Mouse (Mus musculus): ENCODE data around the gene Actr5.

Gene Actr5

DNA sequence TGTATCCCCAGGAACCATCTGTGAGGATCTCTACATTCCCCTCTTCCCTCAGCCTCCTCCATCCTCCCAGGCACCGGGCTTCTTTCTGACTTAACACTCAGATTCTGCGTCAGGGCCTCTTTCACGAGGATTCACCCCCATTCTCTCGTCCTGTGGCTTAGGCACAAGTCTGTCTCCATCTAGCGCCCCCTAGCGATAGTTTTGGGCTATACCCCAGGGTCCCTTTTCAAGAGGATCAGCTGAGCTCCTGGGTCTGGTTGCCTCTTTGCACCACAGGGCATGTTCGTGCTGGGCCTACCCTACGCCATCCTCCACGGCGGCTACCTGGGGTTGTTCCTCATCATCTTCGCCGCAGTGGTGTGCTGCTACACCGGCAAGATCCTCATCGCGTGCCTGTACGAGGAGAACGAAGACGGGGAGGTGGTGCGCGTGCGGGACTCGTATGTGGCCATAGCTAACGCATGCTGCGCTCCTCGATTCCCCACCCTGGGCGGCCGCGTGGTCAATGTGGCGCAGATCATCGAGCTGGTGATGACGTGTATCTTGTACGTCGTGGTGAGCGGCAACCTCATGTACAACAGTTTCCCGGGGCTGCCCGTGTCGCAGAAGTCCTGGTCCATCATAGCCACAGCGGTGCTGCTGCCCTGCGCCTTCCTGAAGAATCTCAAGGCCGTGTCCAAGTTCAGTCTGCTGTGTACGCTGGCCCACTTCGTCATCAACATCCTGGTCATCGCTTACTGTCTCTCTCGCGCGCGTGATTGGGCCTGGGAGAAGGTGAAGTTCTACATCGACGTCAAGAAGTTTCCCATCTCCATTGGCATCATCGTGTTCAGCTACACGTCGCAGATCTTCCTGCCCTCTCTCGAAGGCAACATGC, 10.9 kb upstream of the Actr5 start:
- peak; percentile 60 to 70 for DNase-seq (ENCODE audit: low spot score in 2 of 2)

GRCm38 (mm10) chr2:158614418-158614955, 10.2 kb upstream of the Actr5 start:
- DNase-seq (ENCODE audit: low spot score in 2 of 2) = no peak

GRCm38 (mm10) chr2:158615161-158615680, 9.5 kb upstream of the Actr5 start:
- DNase-seq (ENCODE audit: low spot score in 2 of 2) = no peak

GRCm38 (mm10) chr2:158615702-158616101, 9.0 kb upstream of the Actr5 start:
- DNase-seq (ENCODE audit: low spot score in 2 of 2) = no peak

GRCm38 (mm10) chr2:158616296-158616695, 8.4 kb upstream of the Actr5 start:
- DNase-seq (ENCODE audit: low spot score in 2 of 2) = no peak

DNA sequence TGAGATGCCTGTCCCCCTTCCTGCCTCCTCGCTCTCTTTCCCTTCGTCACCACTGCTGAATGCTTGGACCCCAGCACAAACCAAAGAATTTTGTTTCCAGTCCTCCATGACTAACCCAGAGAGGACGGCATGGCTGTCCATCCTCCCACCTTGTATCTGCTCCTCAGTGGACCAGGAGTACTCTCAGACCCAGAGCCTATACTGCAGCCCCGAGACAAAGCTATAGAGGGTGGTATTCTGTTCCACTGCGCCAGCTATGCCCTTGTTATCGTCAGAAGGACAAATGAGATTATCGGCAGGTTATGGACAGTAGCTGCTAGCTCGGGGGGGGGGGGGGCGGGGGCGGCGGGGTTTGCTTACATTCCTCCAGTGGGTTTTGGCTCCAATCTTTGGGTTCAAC, 7.9 kb upstream of the Actr5 start:
- DNase-seq (ENCODE audit: low spot score in 2 of 2) = no peak

DNA sequence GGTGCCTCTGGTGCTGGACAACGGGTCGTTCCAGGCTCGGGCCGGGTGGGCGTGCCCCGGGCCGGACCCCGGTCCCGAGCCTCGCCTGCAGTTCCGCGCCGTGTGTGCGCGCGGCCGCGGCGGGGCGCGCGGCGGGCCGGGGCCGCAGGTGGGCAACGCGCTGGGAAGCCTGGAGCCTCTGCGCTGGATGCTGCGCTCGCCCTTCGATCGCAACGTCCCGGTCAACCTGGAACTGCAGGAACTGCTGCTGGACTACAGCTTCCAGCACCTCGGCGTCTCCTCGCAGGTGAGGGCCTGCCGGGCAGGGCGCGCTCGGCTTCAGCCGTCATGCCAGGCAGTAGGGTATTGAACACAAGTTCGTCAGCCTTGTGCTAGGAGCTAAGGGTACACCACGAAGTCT, 543 bp downstream of the Actr5 start:
- no peak for DNase-seq (ENCODE audit: low spot score in 2 of 2)

- DNase-seq (ENCODE audit: low spot score in 2 of 2) = no peak
Measured at GRCm38 (mm10) chr2:158625697-158626096, 1.0 kb downstream of the Actr5 start.

GRCm38 (mm10) chr2:158628858-158629257, 4.2 kb downstream of the Actr5 start:
- no peak for DNase-seq (ENCODE audit: low spot score in 2 of 2)

DNA sequence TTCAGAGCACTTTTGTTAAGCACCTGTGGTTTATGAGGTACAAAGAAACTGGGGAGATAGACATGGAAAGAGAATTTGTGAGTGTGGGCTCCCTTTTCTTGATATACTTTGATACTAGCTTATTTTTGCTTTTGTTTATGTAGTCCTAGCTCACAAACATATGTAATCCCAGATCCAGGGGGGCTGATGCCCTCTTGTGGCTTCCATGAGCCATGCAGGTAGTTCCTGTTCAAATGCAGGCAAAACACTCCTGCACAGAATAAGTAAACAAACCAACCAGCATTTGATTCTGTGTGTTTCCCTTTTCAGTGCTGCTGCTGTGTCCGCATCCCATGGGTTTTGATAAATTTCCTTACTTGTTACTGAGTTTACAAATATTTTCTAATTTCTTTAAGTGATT, 4.7 kb downstream of the Actr5 start:
- peak in 1 of 2 experiments; percentile 45 for DNase-seq (ENCODE audit: low spot score in 2 of 2)

DNA sequence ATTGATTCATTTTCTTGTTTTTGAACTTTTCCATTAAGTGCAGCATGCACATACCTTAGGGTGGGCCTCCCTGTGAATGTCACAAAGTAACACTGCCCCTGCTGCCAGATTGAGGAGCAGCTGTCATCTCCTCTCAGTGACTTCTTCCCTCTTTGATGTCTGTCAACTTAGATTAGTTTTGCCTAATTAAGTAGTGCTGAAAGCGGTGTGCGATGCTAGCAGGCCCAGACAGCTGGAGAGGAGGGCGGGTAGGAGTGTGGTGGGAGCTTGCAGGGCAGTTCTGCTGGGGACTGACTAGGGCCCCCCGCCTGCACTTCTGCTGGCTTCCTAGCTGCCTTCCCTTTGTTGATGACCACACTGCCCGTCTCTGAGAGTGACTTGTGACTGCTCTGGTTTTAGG, 7.2 kb downstream of the Actr5 start:
- no peak for DNase-seq (ENCODE audit: low spot score in 2 of 2)

DNA sequence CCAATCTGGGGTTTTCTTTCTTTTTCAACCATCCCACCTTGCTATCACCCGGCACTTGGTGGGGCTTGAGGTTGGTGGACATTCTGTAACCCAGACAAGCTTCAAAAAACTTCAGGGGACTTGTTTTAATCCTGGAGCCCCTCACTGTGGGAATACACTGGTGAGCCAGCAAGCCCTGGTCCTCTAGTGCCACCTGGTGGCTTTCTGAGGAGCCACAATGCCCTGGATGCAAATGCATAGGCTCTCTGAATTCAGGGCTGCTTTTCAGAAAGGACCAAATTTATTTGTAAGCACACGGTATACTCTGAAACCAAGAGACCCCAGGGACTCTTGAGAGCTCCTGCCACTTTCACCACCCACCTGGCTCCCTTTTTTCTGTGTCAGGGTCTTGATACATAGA, 17.2 kb downstream of the Actr5 start:
- DNase-seq (ENCODE audit: low spot score in 2 of 2) = peak; percentile 65 to 86

GRCm38 (mm10) chr2:158642587-158642986, 17.9 kb downstream of the Actr5 start:
- DNase-seq (ENCODE audit: low spot score in 2 of 2) = peak in 1 of 2 experiments; percentile 46

DNA sequence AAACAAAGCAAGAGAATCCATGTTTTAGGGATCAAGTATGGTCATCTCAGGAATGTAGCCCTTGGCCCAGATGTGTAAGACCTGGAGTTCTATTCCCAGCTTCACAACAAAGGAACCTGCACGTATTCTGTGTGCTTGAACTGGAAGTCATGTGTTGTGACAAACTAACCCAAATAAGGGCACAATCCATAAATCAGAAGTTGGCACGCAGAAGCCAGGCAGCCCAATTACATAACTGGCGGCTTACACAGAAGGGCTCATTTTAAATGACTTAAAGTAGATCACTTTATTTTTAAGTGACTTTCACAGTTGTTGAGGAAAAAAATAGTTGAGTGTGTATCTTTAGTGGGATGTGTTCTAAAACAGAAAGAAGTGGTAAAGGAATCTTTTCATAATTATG, 19.1 kb downstream of the Actr5 start:
- peak; percentile 39 to 73 for DNase-seq (ENCODE audit: low spot score in 2 of 2)

DNA sequence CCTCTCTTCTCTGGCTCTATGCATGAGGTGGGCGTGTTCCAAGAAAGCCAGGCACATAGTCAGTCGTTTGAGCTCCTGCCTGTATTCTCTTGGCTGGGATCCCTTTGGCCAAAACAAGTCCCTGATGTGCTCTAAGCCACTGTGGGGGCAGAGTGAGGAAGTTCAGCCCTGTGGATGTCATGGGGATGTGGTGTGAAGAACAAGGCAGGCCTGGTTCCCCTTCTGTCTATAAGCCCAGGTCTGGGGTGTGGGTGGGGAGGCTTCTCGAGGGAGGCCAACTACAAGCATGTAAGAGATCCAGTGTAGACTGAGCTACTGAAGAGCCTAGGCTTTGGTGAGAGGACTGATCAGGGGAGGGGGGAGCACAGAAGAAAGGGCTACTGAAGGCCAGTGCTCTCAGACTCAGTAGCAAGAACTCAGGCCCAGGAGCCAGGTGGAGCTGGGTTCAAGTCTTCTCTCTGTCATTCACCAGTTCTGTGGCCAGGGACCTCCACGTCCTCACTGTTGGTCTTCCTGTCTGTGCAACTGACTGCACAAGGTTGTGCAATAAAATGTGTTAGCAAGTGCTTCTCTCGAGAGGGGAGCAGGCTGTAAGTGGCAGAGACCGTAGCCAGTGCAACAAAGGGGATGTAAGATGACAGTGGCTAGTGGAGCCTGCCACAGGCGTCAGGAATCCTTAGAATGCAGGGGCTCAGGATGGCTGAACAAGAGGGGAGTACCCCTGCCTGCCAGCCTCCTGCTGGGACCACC, 26.6 kb downstream of the Actr5 start:
- DNase-seq (ENCODE audit: low spot score in 2 of 2) = no peak

- peak; percentile 80 to 90 for DNase-seq (ENCODE audit: low spot score in 2 of 2)
Measured at GRCm38 (mm10) chr2:158652985-158653384, 28.3 kb downstream of the Actr5 start.

- peak in 1 of 2 experiments; percentile 42 for DNase-seq (ENCODE audit: low spot score in 2 of 2)
Measured at GRCm38 (mm10) chr2:158654717-158655116, 30.0 kb downstream of the Actr5 start.

DNA sequence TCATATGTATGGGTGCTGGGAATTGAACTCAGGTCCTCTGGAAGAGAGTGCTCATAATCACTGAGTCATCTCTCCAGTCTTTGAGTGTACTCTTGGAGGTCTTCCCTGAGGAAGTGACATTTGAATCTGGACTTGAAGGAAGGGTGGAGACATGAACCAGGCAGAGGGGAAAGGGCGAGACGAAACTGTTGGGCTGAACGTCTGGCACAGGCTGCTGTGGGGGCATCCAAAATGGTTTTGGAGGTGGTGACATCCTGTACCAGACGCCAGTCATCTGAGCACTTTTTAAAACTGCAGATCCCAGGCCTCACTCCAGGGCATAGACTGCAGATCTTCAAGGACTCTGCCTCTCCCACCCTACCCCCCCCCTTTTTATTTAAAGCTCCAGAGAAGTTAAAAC, 31.1 kb downstream of the Actr5 start:
- no peak for DNase-seq (ENCODE audit: low spot score in 2 of 2)

DNA sequence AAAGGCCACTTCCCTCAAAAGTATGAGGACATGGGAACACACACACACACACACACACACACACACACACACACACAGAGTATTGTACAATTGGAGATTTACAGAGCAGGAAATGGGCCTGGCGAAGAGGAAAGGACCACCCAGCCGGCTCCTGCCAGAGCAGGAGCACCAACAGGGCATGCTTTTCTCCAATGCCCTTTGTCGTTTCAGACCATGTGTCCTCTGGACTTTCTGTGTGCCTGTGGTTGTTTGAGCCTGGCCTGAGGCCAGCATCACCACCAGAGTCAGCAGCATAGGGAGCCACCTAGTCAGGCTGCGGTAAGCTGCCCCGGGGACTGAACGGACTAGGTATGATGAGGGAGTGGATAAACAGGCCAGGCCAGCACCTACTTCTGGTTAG, 34.1 kb downstream of the Actr5 start:
- DNase-seq (ENCODE audit: low spot score in 2 of 2) = no peak

DNA sequence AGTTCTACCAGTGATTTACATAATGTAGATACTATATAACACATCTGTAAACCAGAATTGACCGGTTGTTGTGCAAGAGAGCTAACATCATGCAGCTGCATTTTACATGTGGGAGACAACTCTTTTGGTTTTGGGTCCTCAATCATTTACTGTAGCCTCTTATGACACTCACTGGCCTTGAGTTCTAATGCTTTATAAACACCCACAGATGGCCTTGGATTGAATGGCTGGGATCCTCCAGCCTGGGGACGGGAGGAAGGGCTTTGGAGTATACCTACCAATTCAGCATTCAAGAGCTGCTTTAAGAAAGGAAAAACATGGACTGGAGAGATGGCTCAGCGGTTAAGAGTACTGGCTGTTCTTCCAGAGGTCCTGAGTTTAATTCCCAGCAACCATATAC, 34.7 kb downstream of the Actr5 start:
- no peak for DNase-seq (ENCODE audit: low spot score in 2 of 2)

GRCm38 (mm10) chr2:158665098-158665497, 40.4 kb downstream of the Actr5 start, which contains the start of gene Ppp1r16b:
Ppp1r16b (plus strand) TSS chr2:158665398.
- DNase-seq (ENCODE audit: low spot score in 2 of 2) = no peak

GRCm38 (mm10) chr2:158666071-158666800, 41.5 kb downstream of the Actr5 start:
- DNase-seq (ENCODE audit: low spot score in 2 of 2) = no peak
